Mouse (Mus musculus) thymus, postnatal 36 days (tissue): ENCODE measurements around the gene Col11a2.

ENCODE experiments used
- DNase-seq, 2 experiments: peaks; one replicate each; pipeline ENCODE4 v3.0.0; 2022; ENCODE audit warnings: mixed read lengths in 2 of 2

Gene Col11a2

DNA sequence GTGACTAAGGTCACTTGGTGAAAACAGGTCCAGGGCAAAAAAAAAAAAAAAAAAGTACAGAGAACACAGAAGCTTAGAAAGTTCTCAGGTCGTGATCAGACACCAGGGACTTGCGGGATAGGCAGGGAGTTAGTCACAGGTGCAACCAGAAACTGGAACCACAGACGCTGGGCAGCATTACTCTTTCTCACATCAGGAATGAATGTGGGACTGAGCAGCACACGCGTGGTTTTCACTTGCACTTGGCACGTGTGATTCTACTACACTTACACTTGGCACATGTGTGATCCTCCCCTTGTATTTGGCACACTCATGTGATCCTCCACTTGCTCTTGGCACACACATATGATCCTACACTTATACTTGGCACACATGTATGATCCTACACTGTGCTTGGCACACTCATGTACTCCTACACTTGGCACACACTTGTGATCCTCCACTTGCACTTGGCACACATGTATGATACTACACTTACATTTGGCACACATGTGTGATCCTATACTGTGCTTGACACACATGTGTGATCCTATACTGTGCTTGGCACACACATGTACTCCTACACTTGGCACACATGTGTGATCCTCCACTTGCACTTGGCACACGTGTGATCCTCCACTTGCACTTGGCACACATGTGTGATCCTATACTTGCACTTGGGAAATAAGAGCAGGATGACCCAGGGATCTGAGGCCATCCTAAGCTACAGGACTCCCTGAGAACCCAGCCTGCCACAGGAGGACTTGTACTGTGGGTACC, 68.1 kb downstream of the Col11a2 start:
- DNase-seq, result no peak

DNA sequence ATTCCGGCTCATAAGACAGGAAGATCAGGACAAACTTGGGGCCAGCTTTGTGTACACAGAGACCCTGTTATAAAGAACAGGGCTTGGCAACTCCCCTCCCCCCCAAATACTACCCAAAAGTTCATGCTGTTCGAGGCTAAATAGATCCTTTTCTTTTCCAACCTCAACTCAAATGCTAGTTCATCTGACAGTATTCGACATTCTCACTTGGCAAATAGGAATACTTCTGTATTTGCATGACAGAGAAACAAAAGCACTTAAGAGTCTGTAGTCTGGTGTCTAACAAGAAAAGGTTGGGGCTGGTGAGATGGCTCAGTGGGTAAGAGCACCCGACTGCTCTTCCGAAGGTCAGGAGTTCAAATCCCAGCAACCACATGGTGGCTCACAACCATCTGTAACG, 69.2 kb downstream of the Col11a2 start:
- DNase-seq, result no peak

DNA sequence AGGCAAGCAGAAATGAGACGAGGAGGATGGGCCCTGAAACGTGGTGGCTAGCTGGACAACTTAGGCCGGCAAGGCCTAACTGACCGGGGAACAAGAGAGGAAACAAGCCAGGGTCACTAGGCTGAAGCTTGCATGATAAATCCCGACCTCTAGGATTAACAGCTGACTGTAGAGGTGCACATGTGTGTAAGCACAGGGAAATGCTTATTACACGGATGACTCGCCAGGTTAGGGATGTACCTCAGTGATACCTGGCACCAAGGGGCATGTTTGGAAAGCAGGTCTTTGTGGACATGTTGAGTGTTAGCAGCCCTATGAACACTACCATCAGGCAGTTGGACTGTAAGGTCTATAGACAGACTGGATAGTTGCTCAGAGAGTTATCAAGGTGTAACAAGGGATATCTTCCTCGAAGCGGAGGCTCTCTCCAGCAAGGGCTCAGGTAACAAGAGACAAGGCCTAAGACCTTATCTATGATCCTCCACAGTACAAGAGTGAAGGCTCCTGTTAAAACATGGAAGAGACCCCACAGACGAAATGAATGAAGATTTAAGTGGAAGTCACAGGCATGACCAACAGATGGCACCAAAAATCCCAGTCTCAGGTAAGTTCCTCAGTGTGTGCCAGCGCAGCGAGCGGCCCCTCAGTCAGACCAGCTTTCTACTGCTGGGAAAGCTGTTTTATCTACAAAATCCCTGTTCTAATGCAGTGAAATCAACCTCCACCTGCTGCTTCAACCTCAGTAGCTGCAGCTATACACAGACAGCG, 70.0 kb downstream of the Col11a2 start:
- peak; percentile 42 to 46 for DNase-seq

DNA sequence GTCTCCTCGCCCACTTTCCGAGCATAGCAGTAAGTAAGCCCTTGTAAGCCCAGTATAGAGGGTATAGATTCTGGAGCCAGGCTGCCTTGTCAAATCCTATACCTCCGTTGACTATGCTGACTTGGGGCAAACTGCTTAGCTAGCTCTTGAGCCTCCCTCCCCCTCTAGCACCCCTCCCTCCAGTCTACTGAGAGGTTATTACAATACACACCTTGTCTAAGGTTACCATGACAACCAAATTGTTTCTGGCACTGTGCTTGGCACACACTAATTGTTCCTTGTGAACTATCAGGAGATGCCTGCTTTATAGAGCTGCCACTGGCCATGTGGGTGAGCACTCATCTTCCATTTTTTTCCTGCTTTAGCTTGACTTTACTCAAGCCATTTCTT, 70.6 kb downstream of the Col11a2 start:
- DNase-seq, result no peak

DNA sequence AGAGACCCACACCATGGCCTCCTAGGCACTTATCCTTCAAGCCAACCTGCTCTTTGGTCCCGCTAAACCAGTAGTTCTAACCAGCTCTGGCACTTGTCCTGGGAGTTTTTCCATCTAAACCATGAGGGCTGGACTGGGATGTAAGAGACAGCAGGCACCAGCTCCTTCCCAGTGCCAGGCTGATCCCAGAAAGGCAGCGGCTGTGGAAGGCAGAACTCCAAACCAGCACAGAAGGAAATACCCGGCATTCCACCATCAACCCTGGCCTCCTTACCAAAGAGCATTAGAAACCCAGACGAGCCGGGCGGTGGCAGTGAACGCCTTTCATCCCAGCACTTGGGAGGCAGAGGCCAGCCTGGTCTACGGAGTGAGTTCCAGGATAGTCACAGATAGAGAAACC, 71.1 kb downstream of the Col11a2 start:
- DNase-seq, result no peak

DNA sequence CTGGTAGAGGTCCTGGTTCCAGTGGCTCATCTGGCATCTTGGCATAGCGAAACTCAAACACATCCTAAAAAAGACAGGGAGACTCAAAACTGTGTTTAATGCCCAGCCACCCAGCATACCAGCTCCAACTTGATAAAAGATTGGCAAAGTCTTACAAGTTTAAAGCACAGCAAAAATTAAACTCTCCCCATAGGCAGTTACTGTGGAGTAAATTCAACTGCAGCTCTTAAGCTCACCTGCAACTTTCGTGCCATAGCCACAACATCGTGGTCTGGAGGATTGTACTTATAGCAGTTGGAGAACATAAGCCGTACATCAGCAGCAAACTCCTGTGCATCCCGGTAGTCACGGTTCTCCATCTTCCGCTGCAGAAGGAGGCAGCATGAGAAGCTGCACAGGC, 74.9 kb downstream of the Col11a2 start:
- DNase-seq, result no peak
